Mouse (Mus musculus) C2C12 (cell line): Measurements from ENCODE around the gene Gm49673.
"Not testable (repeated sequence)": the region's sequence is repeated elsewhere in the genome, so short reads cannot be mapped to it uniquely, and the experiment has no call there.

Source experiments
- CTCF ChIP-seq: IDR thresholded peaks from one replicate; pipeline ENCODE4 v1.5.1; 2011; ENCODE audit not compliant: control insufficient read depth, insufficient read depth, insufficient read length
- FOSL1 ChIP-seq: IDR thresholded peaks from one replicate; pipeline ENCODE4 v1.8.0; 2011; ENCODE audit warnings: mild to moderate bottlenecking, low read length; ENCODE audit not compliant: poor library complexity, insufficient read depth, severe bottlenecking
- MYOD1 ChIP-seq: IDR thresholded peaks from one replicate; pipeline ENCODE4 v1.6.1; 2011; ENCODE audit warnings: low read depth; ENCODE audit not compliant: control insufficient read depth, insufficient read length

DNA sequence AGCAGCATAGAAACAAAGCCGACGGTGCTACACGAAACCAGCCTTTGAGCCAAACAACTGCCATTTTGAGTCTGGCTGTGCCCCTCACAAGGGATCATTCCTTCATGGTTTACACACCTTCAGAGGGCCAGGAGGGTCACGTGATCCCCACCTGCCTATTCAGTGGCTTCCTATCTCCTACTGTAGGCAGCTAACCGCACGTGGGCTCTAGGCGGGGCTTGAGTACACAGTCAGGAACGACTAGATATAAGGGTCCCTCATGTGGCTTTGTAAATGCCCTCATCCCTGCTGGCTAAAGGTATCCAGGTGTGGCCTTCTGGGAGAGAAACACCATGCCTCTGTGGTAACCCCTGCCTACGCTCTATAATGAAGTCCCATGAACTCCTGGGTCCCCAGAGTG is 18.0 kb downstream of the Gm49673 start:
- TF ChIP-seq CTCF, MYOD1, FOSL1: not testable (repeated sequence)
